Mouse (Mus musculus) spleen, postnatal 10 days (tissue): ENCODE data around the gene Tmem217.

ENCODE experiments used
- DNase-seq, 2 experiments: peaks; one replicate each; pipeline ENCODE4 v3.0.0; 2021 to 2022; ENCODE audit warnings: low spot score in 2 of 2

Tmem217 gene

GRCm38 (mm10) chr17:29488978-29489970 is 62.9 kb downstream of the Tmem217 start:
- peak; percentile 61 to 65 for DNase-seq

- no peak for DNase-seq
Observed at GRCm38 (mm10) chr17:29488257-29488977, 63.8 kb downstream of the Tmem217 start.

GRCm38 (mm10) chr17:29485336-29486233 is 66.6 kb downstream of the Tmem217 start:
- no peak for DNase-seq

- no peak for DNase-seq
Observed at GRCm38 (mm10) chr17:29484431-29484830, 67.8 kb downstream of the Tmem217 start.

- no peak for DNase-seq
Observed at GRCm38 (mm10) chr17:29483282-29483681, 68.9 kb downstream of the Tmem217 start.

- no peak for DNase-seq
Observed at GRCm38 (mm10) chr17:29482632-29483031, 69.6 kb downstream of the Tmem217 start.

GRCm38 (mm10) chr17:29480256-29480655 is 71.9 kb downstream of the Tmem217 start:
- DNase-seq = no peak

- DNase-seq = no peak
Observed at GRCm38 (mm10) chr17:29478271-29478670, 73.9 kb downstream of the Tmem217 start.

GRCm38 (mm10) chr17:29477357-29477756 is 74.8 kb downstream of the Tmem217 start:
- peak in 1 of 2 experiments; percentile 25 for DNase-seq

- no peak for DNase-seq
Observed at GRCm38 (mm10) chr17:29476461-29476860, 75.7 kb downstream of the Tmem217 start.
